Mouse (Mus musculus) kidney, postnatal 0 days (tissue): ENCODE measurements around the gene Lyar. TPM values are rescaled to one million over a fixed set of nuclear protein-coding genes. Genes with fewer than 3 reads are reported as not detected.

Source experiments
- ATAC-seq: fragments of 200-750 bp; cut with Nextera tagmentation; replicated peaks from 2 replicates; pipeline ENCODE4 v1.8.0; 2017; ENCODE audit warnings: low read depth, moderate number of reproducible peaks, moderate TSS enrichment, moderate library complexity; ENCODE audit not compliant: low FRiP score
- DNase-seq: peaks from one replicate; pipeline ENCODE4 v3.0.0-alpha.2; 2016; ENCODE audit warnings: low spot score
- H3K27ac ChIP-seq: fragments of 300-500 bp; sonication (generic); 2 replicates; pipeline ENCODE4 v1.5.1; 2014; ENCODE audit warnings: mild to moderate bottlenecking
- H3K27me3 ChIP-seq: fragments of 300-500 bp; sonication (generic); 2 replicates; pipeline ENCODE4 v1.6.1; 2014; ENCODE audit warnings: low read length, mixed read lengths; ENCODE audit not compliant: insufficient read depth
- H3K36me3 ChIP-seq: fragments of 300-500 bp; sonication (generic); 2 replicates; pipeline ENCODE4 v1.6.1; 2014; ENCODE audit warnings: low read length, mixed read lengths; ENCODE audit not compliant: insufficient read depth
- H3K4me1 ChIP-seq: fragments of 300-500 bp; sonication (generic); replicated peaks from 2 replicates; pipeline ENCODE4 v1.6.1; 2014; ENCODE audit warnings: antibody characterized with exemption, low read length, mixed read lengths; ENCODE audit not compliant: insufficient read depth
- H3K4me2 ChIP-seq: fragments of 300-500 bp; sonication (generic); 2 replicates; pipeline ENCODE4 v1.6.1; 2014; ENCODE audit warnings: mild to moderate bottlenecking, low read length, moderate library complexity, mixed read lengths
- H3K4me3 ChIP-seq: fragments of 300-500 bp; sonication (generic); replicated peaks from 2 replicates; pipeline ENCODE4 v1.5.1; 2014; ENCODE audit warnings: low read depth, low read length
- H3K9ac ChIP-seq: fragments of 300-500 bp; sonication (generic); 2 replicates; pipeline ENCODE4 v1.6.1; 2014; ENCODE audit warnings: low read depth, low read length
- H3K9me3 ChIP-seq: fragments of 300-500 bp; sonication (generic); replicated peaks from 2 replicates; pipeline ENCODE4 v1.6.1; 2016; ENCODE audit warnings: low read length, inconsistent platforms, mixed read lengths
- CTCF ChIP-seq: IDR thresholded peaks from 2 replicates; pipeline ENCODE4 v1.5.1; 2016; ENCODE audit warnings: antibody characterized with exemption, low read depth, mild to moderate bottlenecking, moderate library complexity
- WGBS: fragments of 180-500 bp; shearing (Covaris S2); extraction: QIAGEN DNeasy Blood & Tissue Kit; methylation state at CpG from one replicate; pipeline ENCODE4 v1.1.7; 2014; 5-methylcytosine and 5-hydroxymethylcytosine counted together
- polyA plus RNA-seq: library from polyadenylated mRNA; unstranded; fragments of >200 nt; fragmentation: Nextera tagmentation; extraction: Ambion mirVana; gene quantifications from 2 replicates; pipeline ENCODE4 v1.2.1, GENCODE M21; 2015

Gene Lyar
- polyA plus RNA-seq, 1 experiment from 2014 or later, result 86.9 TPM

DNA sequence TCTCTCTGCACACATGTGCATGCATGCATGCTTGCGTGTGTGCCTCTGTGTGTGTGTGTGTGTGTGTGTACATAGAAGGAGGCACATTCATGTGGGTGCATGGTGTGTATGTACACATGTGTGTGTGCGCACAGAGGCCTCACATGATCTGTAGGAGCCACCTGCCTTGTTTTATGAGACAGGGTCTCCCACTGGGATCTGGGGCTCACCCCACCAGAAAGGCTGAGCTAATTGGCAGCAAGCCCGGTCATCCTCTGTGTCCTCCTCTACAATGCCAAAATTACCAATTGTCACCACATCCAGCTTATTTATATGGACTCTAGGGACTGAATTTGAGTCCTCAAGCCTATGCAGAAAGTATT, 21.2 kb downstream of the Lyar start:
- TF ChIP-seq CTCF, result no peak
- WGBS, result 70% methylated on average over 3 of the region's 3 CpGs
- DNase-seq (no peak), ATAC-seq (no peak)
- Histone ChIP-seq H3K4me2 (no peak overlapping the region), H3K9ac (no peak overlapping the region), H3K9me3 (no peaks in the 10 kb centered on the region), H3K27me3 (no peaks in the 10 kb centered on the region), H3K27ac (no peak overlapping the region), H3K4me1 (no peaks in the 10 kb centered on the region), H3K36me3 (no peaks in the 10 kb centered on the region), H3K4me3 (no peak overlapping the region)

DNA sequence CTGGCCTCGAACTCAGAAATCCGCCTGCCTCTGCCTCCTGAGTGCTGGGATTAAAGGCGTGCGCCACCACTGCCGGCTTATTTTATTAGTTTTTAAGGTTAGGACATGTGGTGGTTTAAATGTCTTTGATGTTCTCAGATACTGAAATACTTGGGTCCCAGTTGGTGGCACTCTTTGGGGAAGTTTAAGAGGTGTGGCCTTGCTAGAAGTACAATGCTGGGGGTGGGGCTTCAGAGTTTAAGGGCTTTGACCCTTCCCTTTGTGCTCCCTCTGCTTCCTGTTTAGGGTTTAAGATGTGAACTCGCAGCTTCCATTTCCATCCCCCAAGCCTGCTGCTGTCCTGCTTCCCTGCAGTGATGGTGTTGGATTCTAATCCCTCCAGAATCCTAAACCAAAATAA, 21.7 kb downstream of the Lyar start:
- no peaks in the 10 kb centered on the region for H3K36me3 ChIP-seq
- H3K27me3 ChIP-seq, result no peaks in the 10 kb centered on the region
- DNase-seq, result no peak
- H3K9me3 ChIP-seq, result no peaks in the 10 kb centered on the region
- no peak overlapping the region for H3K4me2 ChIP-seq
- no peak for ATAC-seq
- H3K4me1 ChIP-seq, result no peaks in the 10 kb centered on the region
- TF ChIP-seq CTCF, result no peak
- no peak overlapping the region for H3K27ac ChIP-seq
- 85% methylated on average over 6 of the region's 6 CpGs for WGBS
- no peak overlapping the region for H3K4me3 ChIP-seq
- no peak overlapping the region for H3K9ac ChIP-seq

DNA sequence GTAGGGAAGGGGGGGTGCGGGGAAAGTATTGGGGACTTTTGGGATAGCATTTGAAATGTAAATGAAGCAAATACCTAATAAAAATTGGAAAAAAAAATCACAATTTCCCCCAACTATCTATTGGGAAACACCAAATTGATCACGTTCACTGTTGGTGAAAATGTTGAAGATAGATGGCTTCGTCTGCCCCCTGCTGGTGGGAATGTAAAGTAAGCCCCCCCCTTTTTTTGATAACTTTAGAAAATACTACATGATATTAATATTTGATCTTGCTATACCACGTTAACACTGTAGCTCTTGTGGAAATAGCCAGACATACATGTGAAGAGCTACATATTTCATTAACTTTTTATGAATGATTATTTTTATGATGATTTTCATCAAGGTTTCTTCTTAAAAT, 34.9 kb downstream of the Lyar start:
- WGBS, result 57% methylated on average over 4 of the region's 4 CpGs
- H3K36me3 ChIP-seq, result no peaks in the 10 kb centered on the region
- DNase-seq (no peak), ATAC-seq (no peak)
- H3K9ac ChIP-seq, result no peak overlapping the region
- no peaks in the 10 kb centered on the region for H3K27me3 ChIP-seq
- H3K27ac ChIP-seq, result no peak overlapping the region
- H3K4me1 ChIP-seq, result no peaks in the 10 kb centered on the region
- H3K4me2 ChIP-seq, result no peak overlapping the region
- no peak overlapping the region for H3K4me3 ChIP-seq
- TF ChIP-seq CTCF, result peak; percentile 57
- no peaks in the 10 kb centered on the region for H3K9me3 ChIP-seq

DNA sequence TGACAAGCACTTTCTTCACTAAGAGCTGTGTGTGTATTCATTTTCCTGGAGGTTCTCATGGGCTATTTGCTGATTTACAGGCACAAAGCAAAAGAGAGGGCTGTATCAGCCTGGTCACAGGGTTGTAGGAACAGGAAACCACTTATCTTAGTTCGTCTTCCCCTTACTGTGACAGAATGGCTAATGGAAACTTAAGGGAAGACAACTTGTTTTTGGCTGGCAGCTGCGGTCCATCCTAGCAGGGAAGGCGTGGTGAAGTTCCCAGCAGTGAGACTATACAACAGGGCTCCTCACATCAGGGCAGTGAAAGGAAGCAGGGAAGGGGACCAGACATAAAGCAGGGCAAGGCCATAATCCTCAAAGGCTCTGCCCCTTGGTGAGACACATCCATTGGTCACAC, 35.4 kb downstream of the Lyar start:
- WGBS, result 64% methylated on average over 3 of the region's 3 CpGs
- Histone ChIP-seq H3K36me3 (no peaks in the 10 kb centered on the region), H3K27me3 (no peaks in the 10 kb centered on the region), H3K9ac (no peak overlapping the region), H3K4me1 (no peaks in the 10 kb centered on the region), H3K27ac (no peak overlapping the region), H3K9me3 (no peaks in the 10 kb centered on the region), H3K4me2 (no peak overlapping the region), H3K4me3 (no peak overlapping the region)
- ATAC-seq, result no peak
- no peak for TF ChIP-seq CTCF
- DNase-seq, result no peak

DNA sequence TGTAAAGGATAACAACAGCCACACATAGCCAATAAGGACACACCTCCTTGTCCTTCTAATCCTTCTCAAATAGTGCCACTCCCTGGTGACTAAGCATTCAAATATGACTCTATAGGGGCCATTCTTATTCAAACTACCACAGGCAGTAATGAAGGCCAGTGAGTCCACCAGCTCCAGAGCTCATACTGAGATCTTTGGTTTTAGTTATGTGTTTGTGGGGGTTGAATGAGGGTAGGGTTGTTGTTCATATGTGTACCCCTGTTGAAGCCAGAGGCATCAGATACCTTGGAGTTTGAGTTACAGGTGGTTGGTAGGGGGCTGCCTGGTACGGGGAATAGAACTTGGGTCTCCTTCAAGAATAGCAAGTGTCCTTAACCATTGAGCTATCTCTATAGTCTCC, 36.3 kb downstream of the Lyar start:
- DNase-seq (no peak), ATAC-seq (no peak)
- Histone ChIP-seq H3K4me1 (no peaks in the 10 kb centered on the region; the same call in 1 of the 2 replicates), H3K27me3 (no peaks in the 10 kb centered on the region), H3K4me3 (no peak overlapping the region), H3K9ac (no peak overlapping the region), H3K9me3 (no peaks in the 10 kb centered on the region), H3K4me2 (no peak overlapping the region), H3K36me3 (no peaks in the 10 kb centered on the region; the same call in 1 of the 2 replicates), H3K27ac (no peak overlapping the region)
- WGBS, result 92% methylated on average over 1 of the region's 1 CpGs
- no peak for TF ChIP-seq CTCF

DNA sequence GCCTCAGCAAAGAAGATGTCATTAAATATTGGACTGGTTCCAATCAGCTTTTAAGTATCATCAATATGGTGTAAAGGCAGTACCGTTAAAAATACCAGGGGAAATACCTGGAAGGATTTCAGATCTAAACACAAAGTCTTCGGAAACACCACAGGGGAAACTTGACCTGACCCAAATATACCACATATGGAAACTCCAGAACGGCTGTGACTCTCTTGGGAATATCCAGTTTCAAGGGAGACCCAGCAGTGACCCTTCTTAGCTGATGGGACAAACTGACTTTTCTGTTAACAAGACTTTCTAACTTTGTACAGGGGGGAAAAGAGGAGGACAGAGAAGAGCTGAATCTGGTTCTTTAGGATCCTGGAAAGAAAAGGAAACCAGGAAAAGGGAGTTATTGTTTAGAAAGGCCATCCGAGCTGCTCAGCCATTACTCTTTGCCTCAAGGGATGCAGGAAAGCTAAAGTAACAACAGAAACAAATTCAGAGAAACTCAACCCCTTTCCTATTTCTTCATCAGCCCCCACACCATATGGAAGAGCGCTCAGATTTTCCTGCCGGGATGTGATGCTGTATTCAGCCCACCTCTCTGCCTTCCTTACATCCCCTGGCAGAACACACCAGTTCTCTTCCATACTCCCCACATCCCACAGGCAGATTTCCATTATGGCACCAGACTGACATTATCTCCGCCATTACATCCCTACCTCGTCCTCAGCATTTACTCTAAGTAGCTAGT, 37.9 kb downstream of the Lyar start:
- no peaks in the 10 kb centered on the region for H3K27me3 ChIP-seq
- H3K4me2 ChIP-seq, result no peak overlapping the region
- ATAC-seq (no peak), DNase-seq (peak; percentile 72)
- no peak overlapping the region for H3K4me3 ChIP-seq
- peaks cover 11% of the 10 kb centered on the region; the same call in 1 of the 2 replicates for H3K36me3 ChIP-seq
- H3K27ac ChIP-seq, result no peak overlapping the region
- 35% methylated on average over 8 of the region's 8 CpGs for WGBS
- H3K4me1 ChIP-seq, result no peaks in the 10 kb centered on the region; the same call in 1 of the 2 replicates
- TF ChIP-seq CTCF, result no peak
- no peak overlapping the region for H3K9ac ChIP-seq
- H3K9me3 ChIP-seq, result no peaks in the 10 kb centered on the region

DNA sequence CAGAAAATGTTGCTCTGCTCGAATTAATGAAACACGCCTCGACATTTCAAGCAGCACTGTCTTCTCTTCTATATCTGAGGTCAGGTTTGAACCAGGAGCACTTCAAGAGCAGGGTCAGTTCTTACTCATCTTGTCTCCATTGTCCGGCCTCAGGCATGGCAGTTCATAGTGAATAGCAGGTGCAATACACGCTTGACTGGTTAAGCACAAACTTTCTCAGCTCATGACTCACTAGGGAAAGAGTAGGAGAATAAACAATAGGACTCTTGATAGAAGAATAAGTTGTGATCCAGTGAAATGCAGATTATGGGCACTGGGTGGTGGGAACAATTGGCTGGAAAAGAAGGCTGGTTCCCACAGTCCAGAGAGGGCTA, 38.5 kb downstream of the Lyar start:
- ATAC-seq (no peak), DNase-seq (no peak)
- Histone ChIP-seq H3K9me3 (no peaks in the 10 kb centered on the region), H3K4me3 (no peak overlapping the region), H3K27me3 (no peaks in the 10 kb centered on the region), H3K27ac (no peak overlapping the region), H3K4me2 (no peak overlapping the region), H3K4me1 (no peaks in the 10 kb centered on the region; the same call in 1 of the 2 replicates), H3K36me3 (peaks cover 16% of the 10 kb centered on the region), H3K9ac (no peak overlapping the region)
- WGBS, result 64% methylated on average over 5 of the region's 5 CpGs
- TF ChIP-seq CTCF, result no peak
